Mouse (Mus musculus): ENCODE measurements around the gene Atf7.
"Not testable (repeated sequence)": the region's sequence is repeated elsewhere in the genome, so short reads cannot be mapped to it uniquely, and the experiment has no call there.

- not testable (repeated sequence) for TF ChIP-seq CTCF (IDR thresholded peaks at IDR 0.05; ENCODE audit: borderline replicate concordance, control insufficient read depth, extremely low read depth, insufficient read depth, low read length, poor library complexity); POLR2A (IDR thresholded peaks at IDR 0.05; ENCODE audit: control insufficient read depth, extremely low read depth, insufficient read depth, low read length, poor library complexity)
Measured at GRCm38 (mm10) chr15:102608586-102608985, 16.7 kb downstream of the Atf7 start.
